Mouse (Mus musculus) hematopoietic stem cell, adult 5-6 weeks (primary cell): ENCODE data around the gene Kif1bp. TPM values are rescaled to one million over a fixed set of nuclear protein-coding genes. Genes with fewer than 3 reads are reported as not detected.

Experiments
- ATAC-seq, 2 experiments: fragments of 125-278 bp in 1 of 2; replicated peaks in 1 of 2; 2 replicates each; pipeline ENCODE4 v1.8.0; 2016 to 2017; ENCODE audit warnings: inconsistent platforms in 2 of 2, mild to moderate bottlenecking in 2 of 2, moderate number of reproducible peaks in 2 of 2, low read depth in 1 of 2, moderate TSS enrichment in 1 of 2; ENCODE audit not compliant: low FRiP score in 2 of 2, poor library complexity in 2 of 2, severe bottlenecking in 2 of 2, insufficient read depth in 1 of 2, low TSS enrichment in 1 of 2
- total RNA-seq: library from RNA; stranded (forward); fragments of 172-1452, 232-1000 nt; gene quantifications from 2 replicates; pipeline ENCODE4 v1.2.3, GENCODE M21; 2017

Gene Kif1bp
- total RNA-seq, 1 experiment from 2014 or later, result 21.0 TPM

DNA sequence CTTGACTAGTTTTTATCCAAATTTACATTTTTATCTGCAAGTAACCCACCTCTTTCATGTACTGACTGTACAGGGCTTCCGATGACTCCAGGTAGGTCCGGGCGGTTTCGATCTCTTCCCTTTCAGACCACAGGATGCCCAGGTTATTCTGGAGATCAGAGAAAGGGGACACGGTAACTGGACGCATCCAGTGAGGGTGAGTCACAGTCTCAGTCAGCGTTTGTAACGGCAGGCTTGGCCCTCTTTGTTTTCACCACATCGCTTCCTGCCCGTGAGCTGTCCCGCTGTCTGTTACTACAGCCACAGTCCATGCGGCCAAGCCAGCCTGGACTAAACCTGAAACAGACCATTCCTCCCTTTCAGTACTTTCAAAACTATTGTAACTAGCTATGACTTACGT, 3.3 kb downstream of the Kif1bp start:
- ATAC-seq, result no peak

DNA sequence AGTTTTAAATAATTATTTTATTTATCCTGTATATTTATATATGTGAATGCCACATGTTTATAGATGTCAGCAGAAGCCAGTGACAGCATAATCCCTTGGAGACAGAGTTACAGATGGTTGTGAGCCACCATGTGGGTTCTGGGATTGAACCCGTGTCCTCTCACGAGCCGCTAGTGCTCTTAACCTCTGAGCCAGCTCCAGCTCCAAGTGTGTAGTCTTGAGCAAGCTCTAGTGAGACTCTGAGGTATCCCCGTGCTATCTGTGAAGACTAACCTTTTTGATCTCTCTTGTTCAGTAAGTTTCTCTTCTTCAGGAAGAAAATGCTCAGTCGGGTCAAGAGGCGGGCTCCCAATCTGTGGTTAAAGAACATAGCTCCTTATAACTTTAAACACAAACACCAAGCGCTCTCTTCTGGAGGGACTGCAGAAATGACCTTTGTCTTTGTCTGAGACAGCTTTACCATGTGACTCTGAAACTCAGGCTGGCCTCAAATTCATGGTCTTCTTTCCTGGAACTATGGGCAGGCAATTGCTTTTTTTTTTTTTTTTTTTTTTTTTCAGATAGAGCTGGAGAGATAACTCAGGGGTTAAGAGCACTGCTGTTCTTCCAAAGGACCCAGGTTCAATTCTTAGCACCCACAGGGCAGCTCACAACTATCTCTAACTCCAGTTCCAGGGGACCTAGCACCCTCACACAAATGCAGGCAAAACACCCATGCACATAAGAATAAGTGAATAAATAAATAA, 8.0 kb downstream of the Kif1bp start:
- no peak; a peak in 1 of 4 replicates for ATAC-seq

DNA sequence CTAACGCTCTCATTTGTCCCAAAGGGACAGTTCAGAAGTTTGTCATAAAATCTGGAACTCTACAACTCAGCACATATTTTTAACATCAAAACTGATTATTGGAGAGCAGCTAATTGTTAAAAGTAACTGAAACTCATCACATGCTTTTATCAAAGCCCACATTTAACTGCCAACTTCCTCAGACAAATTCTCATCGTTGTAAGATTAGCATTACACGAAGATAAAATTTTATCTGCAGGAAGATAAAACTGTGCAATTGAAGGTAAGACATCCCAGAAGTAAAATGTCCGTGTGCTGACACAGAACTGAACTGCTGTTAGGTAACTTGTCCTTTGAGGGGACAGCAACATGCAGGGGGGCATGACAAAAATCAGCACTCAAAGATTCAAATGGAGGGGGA, 9.4 kb downstream of the Kif1bp start:
- no peak for ATAC-seq

DNA sequence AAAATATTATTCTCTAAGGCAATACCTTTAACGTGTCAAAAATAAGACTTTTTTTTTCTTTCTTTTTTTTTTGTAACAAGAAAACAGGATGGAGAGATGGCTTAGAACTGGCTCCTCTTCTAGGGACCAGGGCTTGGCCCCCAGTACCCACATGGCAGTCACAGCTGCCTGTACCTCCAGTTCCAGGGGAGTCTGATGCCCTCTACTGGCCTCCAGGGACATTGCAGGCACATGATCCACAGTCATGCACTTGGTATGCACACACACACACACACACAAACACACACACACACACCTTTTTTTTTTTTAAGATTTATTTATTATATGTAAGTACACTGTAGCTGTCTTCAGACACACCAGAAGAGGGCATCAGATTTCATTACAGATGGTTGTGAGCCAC, 20.5 kb downstream of the Kif1bp start:
- ATAC-seq, result no peak

DNA sequence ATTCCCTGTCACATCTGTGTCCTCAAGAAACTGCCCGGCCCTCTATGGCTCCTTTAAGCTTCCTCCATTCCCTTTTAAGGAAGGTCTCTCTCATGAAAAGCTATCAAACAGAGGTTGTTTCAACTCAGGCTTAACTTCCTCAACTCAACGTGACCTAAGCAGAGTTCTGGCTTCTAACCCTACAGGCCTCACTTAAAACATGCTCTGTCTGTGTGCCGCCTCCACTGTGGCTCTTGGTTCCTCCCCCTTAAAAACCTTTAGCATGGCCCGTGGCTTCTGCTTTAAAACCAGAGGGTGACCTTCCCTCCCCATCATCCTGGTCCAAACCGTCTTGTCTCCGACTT, 21.7 kb downstream of the Kif1bp start:
- ATAC-seq, result peak; percentile 40 to 58; a peak in 3 of 4 replicates

DNA sequence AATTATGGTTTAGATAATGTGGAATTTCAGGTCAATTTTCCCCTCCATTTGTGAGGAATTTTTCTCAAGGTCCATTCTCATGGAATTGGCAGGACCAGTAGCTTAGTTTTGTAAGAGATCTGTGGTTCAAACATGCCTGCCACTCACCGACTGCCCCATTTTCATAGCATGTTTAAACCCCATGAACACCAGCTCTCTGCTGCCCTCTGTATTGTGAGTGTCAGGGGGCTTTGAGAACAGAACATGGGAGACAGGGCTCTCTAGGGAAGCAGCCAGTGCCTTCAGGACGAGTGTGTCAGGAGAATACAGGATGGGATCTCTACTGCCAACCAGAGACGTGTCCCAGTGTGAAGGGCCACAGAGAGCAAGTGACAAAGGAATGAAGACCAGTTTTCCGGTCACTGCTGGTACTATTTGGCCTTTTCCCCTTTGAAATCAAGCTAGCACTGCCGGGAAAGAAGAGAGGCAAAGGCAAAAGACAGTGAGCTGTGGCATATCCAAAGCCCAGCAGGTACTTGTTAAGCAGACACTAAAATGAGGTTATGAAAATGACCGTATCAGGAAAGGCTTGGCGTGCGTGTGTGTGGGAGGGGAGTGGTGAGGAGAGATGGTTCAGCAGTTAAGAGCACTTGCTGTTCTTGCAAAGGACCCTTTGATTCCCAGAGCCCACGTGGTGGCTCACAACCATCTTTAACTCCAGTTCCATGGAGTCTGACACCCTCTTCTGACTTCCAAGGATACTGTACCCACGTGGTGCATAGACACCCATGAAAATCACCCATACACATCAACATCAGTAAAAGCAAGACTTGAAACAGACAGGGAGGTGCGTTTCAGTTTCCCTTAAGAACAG, 22.3 kb downstream of the Kif1bp start:
- no peak for ATAC-seq

DNA sequence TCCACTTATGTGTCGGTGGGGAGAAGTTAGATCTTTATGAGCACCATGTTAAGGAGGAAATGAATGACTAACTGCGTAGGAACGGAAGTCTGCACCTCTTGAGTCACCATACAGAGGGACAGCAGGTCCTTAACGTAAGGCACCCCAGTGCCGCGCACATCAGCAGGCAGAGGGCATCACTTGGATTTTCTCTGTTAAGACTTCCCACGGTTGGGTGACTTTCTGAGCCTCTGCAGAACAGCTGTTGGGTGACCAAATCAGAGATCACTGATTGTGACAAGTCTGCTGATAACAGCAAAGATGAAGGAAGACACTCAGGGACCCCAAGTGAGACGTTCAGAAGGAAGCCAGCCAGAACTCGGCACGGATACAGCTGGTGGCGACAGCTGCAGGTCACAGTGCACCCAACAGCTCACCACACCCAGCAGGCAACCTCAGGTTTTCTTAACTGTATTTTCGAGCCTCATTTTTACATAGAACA, 24.6 kb downstream of the Kif1bp start:
- peak; percentile 81 to 84 for ATAC-seq

DNA sequence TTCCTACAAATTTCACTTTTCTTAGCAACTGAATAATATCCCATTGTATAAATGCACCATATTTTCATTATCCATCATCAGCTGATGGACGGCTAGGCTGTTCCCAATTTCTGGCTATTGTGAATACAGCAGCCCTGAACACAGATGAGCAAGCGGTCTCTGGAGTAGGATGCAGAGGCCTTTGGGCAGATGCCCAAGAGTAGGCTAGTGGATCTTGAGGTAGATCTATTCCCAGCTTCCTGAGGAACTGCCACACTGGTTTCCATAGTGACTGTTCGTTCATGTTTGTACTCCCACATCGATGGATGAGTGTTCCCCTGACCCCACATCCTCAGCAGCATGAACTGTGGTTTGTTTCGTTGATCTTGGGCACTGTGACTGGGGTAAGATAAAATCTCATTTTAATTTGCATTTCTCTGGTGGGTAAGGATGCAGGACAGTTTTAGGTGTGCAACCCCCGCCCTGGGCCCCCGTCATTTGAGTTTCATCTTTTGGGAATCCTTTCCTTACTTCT, 27.4 kb downstream of the Kif1bp start:
- no peak for ATAC-seq

DNA sequence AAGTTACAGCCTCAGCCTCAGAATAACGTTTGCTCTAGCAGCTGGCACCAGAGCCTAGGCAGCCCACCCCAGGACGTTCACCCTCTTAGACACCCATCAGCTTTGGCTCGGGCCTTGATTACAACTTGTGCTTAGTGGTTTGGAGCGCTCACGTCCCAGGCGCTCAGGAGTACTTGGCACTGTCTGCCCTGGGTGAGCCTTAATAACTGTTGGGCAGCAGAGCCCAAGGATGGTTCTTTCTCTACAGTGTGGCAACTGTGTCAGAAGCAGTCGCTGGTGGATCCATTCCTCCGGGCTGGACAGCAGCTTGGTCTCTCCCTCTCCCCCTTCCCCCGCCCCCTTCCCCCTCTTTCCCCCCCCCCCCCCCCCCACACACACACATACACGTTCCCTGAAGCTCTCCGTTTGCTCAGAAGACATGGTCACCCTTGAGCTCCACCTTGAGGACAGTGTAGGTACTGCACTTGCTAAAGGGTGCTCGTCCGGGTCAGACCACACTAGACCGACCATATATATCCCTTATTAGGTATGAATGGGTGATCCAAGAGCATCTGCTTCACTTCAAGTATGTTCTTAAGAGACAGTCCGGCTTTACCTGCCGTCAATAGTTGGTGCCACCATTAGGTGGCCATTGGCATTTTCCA, 28.6 kb downstream of the Kif1bp start:
- ATAC-seq, result peak; percentile 60 to 65

DNA sequence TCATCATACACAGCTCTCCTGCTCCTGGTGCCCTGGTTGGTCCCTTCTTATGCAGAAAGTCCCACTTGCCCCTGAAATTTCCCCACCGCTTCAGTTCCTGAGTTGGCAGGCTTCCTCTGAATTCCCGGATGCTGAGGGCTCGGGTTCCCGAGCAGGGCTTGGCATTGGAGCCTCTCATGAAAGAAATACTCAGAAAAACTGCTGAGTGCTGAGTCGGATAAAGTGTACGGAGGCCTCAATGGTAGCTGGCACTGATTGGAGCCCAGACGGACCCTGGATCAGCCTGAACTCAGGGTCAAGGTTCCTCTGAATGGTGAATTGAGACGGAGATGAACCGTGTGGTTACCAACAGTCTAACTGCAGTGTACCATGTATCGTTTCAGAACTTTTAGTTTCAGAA, 31.8 kb downstream of the Kif1bp start:
- no peak for ATAC-seq

DNA sequence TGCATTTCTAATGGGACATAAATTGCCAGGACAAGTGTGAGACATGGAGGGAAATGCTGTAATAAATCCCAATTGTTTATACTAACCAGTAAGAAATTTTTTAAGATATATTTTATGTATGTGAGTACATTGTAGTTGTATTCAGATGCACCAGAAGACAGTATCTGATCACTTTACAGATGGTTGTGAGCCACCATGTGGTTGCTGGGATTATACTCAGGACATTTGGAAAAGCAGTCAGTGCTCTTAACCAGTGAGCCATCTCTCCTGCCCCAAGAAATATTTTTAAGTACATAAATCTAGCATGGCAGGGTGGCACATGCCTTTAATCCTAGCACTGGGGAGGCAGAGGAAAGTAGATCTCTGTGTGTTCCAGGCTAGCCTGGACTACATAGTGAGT, 32.5 kb downstream of the Kif1bp start:
- ATAC-seq, result no peak

DNA sequence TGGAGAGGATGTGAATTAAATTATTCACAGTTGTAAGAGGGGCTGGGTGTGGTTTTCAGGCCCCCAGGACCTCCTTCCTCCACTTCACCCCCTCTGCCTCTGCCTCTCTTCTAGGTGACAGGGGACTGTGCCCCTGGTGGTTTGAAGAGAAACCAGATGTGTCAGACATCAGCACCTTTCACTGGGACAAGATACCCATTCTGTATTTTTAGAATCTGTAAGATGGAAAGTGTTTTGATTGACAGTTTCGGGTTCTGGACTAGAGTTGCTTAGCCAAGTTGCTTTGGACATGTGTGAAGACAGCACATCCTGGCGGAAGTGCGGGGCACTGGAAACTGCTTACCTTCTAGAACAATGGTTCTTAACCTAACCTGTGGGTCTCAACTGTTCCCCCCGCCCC, 33.9 kb downstream of the Kif1bp start:
- ATAC-seq, result no peak

DNA sequence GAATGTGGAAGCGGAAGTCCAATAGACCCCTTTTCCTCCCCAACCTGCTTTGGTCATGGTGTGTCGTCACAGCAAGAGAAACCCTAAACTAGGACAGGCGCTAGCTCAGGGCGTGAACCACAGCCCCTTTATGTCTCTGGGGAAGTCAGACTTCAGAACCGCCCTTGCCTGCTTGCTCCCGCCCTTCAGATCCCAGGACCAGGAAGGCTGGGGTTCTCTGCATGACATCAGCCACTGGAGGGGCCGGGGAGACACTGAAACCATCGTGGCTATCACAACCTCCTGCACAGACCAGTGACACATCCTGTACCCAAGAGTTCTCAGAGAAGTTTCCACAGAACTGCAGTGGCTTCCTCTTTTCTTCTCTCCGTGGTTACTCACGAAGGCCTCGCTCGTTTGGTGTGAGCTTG, 34.9 kb downstream of the Kif1bp start:
- ATAC-seq, result peak; percentile 92 to 95

DNA sequence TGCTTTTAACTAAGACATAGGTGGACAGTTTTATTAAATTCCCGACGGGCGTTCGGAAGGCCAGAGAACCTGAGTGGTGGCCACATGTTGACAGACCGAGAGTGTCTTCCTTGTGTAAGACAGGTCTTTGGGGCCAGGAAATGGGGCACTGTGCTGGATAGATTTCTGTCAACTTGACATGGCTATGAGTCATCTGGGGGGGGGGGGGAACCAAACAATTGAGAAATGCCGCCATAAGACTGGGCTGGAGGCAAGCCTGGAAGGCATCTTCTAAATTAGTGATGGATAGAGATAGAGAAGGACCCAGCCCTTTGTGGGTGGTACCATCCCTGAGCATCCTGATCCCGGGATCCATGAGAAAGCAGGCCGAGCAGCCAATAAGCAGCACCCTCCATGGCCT, 35.3 kb downstream of the Kif1bp start:
- ATAC-seq, result peak in 1 of 2 experiments; percentile 1; a peak in 1 of 4 replicates

DNA sequence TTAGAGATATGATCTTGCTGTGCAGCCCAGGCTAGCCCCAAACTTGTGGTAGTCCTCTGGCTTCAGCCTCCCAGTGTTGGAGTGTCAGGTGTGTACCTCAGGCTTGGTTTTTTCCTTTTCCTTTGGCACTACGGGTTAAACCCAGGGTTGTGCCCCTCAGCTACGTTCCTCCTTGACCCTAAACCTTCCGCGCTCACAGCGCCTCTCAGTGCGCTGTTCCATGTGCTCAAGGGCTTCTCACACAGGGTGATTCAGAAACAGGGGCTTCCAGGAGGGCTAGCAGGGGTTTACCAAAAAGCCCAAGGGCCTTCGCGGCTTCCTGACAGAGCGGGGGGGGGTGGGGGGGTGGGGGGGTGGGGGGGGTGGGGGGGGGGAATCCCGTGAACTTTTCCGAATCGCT, 35.8 kb downstream of the Kif1bp start:
- no peak for ATAC-seq

DNA sequence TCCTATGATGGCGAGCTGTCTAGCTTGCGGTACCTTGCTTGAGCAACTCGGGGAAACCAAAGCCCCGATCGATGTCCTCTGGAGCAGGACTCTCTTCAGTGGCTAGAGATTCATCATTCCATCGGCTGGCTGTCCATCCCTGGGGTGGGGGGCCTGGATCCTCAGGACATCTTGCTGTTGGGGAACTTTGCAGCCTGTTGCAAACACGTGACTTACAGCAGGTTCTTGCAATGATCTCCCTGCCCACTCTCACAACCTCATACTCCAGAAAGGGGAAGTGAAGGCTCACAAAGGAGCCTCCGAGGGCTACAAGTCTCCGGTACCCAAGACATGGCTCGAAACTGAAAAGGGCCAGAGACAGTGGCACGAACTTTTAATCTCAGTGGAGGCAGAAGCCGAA, 36.8 kb downstream of the Kif1bp start:
- peak; percentile 36 to 38; a peak in 2 of 4 replicates for ATAC-seq

DNA sequence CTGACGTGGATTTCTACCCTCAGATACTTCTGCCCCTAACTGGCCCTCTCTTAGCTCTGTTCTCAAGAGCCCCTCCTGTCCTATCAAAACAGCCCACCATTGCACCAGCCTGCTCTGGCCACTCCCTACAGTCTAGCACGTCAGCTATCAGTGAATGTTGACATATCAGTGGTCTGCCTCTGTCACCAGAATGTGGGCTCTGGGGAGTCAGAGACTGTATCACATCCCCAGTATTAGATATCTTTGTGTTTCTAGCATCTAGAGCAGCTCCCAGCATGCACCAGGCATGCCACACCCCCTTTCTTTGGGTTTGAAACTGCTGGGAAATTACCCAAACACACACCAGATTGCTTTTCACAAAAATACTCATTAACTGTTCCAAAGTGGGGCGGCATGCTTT, 37.5 kb downstream of the Kif1bp start:
- no peak for ATAC-seq

DNA sequence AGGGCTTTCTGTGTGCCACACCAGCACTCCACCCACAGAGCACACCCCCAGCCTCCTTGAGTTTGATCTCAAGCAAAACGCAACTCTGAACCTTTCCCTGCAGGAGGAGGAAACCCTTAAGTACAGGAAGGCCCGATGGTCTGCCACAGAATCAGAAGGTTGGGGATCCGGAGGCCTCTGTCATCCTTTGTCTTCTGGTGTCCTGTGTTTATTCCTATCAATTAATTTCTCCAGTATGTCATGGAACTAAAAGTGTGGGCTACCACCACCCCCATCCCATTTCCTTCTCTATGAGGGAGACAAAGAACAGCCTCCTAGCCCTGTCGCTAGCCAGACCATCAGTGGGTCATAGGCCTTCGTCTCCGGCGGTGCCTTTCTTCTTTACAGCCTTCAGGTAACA, 43.7 kb downstream of the Kif1bp start:
- ATAC-seq, result no peak
